Mouse (Mus musculus) kidney, postnatal 36 days (tissue): ENCODE results near the gene Pcca.
A peak's percentile ranks its signal among the peaks of the same experiment; 100 is the strongest.

Experiments used
- DNase-seq, 2 experiments: peaks; one replicate each; pipeline ENCODE4 v3.0.0; 2021 to 2022; ENCODE audit warnings: mixed read lengths in 2 of 2

Pcca gene

DNA sequence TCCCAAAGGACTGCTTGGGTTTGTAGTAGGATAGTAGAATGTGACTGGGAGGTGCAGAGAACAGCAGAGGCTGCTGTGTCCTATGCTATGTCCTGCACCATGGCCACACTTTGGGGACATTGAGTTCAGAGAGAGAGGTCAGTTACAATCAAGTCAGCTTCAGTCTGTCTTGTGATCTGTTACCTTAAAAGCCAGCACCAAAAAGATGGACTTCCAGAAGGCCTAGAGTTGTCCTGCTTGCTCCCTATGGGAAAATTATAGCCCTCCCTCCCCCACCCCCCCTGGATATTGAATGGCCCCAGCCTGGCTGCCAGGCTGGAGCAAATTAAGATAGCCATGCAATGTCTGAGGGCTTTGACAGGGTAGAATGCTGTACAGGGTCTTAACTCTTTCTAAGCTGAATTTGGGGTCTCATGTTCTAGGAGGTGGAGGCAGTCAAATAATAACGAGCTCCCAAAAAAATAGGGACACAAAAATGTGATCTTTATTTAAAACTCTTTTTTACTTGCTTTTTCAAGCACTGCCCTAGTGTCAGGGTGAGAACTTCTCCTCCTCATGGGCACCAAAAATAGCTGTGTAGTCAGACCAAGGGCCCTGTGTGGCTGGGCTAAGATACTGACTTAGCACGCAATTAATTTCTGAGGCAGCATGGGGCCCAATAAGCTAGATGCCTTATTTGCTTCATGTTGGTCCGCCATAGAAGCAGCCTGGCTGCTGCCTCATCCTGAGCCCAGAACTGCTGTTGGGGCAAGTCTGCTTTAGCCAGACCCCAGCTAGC, 353.8 kb downstream of the Pcca start:
- DNase-seq: no peak

GRCm38 (mm10) chr14:122888480-122888872, 354.4 kb downstream of the Pcca start:
- no peak for DNase-seq

DNA sequence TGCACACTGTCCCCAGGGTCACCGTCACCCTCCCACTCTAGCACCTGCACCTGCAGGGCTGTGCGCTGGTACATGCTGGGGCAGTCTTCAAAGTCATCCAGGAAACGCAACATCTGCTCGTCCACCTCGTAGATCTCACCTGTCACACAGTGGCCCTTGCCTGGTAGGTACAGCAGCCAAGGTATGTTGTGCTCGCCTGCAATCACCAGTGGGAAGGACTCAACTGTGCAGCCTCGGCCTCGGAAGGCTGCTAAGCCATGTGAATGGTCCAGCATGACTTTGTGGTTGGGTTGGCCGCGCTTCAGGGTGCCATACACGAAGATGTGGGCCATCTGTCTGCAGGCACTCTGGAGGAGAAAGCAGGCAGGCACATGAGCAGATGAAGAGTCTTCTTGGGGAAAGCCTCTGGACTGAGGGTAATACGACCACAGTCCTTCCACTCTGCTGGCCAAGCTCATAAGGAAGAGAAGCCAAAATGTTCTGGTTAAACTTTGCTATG, 357.4 kb downstream of the Pcca start:
- no peak for DNase-seq

GRCm38 (mm10) chr14:122896106-122896505, 362.0 kb downstream of the Pcca start:
- no peak for DNase-seq

DNA sequence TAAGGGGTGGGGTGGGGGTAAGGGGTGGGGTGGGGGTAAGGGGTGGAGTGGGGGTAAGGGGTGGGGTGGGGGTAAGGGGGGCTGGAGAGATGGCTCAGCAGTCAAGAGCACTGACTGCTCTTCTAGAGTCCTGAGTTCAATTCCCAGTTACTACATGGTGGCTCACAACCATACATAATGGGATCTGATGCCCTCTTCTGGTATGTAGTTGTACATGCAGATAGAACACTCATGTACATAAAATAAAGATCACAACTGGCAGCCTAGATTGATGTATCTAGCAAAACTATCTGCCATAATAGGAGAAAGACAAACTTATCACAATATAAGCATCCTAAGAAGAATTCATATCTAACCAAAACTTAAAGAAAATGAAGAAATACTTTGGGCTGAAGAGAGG, 364.4 kb downstream of the Pcca start:
- no peak for DNase-seq

DNA sequence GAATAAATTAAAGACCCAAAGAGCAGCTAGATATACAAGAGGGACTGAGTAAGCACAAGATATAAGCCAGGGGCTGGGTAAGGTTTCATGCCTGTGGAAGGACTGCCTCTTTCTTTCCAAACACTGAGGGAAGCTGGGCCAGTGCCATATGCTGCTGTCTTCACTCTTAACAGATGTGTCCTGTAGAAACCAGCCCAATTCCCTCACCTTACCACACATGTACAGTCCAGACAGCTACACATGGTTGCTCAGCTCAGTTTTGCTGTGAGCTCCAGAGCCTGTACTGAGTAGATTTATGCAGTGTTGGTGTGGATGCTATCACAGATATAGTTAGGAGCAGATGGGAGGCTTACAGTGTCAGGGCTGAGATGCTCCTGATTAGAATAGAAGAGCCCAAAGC, 366.6 kb downstream of the Pcca start:
- DNase-seq: peak; percentile 23 to 34

DNA sequence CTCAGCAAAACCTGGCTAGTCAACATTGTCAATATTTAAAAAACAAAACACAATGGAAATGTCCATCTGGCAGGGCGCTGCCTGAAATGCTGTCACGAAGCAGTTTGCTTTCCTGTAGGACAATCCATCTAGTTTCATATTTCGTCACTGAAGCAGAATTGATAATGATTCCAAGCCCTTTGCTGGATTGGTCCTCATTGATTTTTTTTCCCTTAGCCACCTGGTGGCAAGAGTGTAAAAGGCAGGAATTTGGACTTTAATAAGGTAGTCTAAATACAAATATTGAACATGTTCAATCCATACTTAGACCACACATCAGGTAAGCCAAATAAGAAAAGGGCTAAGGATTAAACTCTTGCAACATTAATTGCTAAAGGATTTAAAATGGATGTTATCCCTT, 367.1 kb downstream of the Pcca start:
- no peak for DNase-seq

- peak in 1 of 2 experiments; percentile 13 for DNase-seq
These were observed 367.6 kb downstream of the Pcca start for GRCm38 (mm10) chr14:122901715-122902114.

- peak; percentile 95 to 96 for DNase-seq
These were observed 368.0 kb downstream of the Pcca start for GRCm38 (mm10) chr14:122902136-122902535.

- peak; percentile 93 to 94 for DNase-seq
These were observed 368.8 kb downstream of the Pcca start for GRCm38 (mm10) chr14:122902884-122903283.

GRCm38 (mm10) chr14:122903923-122904351, 369.8 kb downstream of the Pcca start:
- peak; percentile 45 to 84 for DNase-seq

GRCm38 (mm10) chr14:122905007-122905406, 370.9 kb downstream of the Pcca start:
- peak in 1 of 2 experiments; percentile 20 for DNase-seq

- no peak for DNase-seq
These were observed 374.0 kb downstream of the Pcca start for GRCm38 (mm10) chr14:122908075-122908474.

DNA sequence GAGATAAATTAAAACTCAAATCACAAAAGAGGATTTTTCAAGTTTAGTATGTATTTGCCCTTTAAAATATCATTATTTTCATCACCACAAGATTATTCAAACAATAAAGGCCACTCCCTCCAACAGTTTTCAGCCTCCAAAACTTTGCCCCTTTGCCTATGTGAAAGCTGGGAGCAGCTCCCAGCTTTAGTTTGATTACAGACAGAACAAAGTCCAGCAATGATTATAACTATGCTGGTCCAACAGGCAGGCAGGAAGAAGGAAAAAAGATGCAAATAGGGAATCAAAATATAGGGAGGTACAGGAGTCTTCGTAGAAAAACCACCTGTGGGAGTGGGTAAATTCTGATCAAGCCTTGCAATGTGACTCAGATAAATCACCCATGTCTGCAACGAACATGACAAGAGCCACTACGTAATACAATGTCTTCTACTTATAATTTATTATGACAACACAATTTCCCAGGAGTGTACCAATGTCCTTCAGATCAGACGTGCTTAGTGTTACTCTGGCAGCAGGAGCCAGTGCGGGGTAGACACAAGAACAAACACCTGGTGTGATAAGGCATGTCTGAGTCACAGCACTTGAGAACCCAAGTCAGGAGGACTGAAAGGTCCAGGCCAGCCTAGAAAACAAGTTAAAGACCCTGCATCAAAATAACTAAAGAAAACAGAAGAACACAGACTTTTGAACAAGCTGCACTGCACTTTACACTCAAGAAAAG, 375.4 kb downstream of the Pcca start:
- DNase-seq: no peak

- DNase-seq: no peak
These were observed 377.1 kb downstream of the Pcca start for GRCm38 (mm10) chr14:122911265-122911664.

DNA sequence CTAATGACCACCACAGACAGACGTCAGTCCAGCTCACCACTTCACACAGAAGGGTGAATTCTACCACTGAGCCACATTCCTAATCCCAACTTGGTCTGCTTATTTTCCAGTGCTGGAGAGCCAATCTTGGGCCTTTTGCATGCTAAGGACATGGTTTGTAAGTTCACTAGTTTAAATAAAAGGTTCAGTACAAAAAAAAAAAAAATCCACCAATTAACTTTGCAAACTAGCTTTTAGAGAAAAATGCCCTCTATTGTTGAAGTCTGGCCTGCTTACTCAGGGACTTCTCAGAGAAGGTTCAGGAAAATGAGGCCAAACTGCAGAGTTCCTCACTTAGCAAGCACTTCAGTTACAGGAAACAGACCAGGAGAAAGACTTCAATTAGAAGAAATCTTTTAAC, 378.0 kb downstream of the Pcca start:
- DNase-seq: peak in 1 of 2 experiments; percentile 21

- peak; percentile 83 to 90 for DNase-seq
These were observed 378.8 kb downstream of the Pcca start for GRCm38 (mm10) chr14:122912812-122913498.

GRCm38 (mm10) chr14:122913657-122914056, 379.5 kb downstream of the Pcca start, which contains the start of gene Ggact:
TSS of gene Ggact (minus strand) at chr14:122913757.
- DNase-seq: no peak

DNA sequence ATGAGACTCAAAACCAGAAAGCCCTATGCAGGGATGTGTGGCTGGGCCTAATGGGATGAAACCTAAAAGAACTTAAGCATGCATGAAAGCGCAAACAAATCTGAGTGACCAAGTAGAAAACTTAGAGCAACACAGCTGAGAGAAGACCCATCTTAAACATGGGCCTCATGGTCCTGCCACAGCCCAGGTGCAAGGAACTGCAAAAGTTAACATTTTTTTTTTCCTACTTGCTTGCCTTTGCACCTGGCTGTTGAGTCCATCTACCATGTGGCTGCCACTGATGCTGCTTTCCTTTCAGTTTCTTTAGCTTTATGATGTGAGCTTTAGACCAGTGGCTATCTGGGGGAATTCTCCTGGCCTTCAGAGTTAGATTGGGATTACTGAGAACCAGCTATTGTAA, 383.6 kb downstream of the Pcca start:
- no peak for DNase-seq

- no peak for DNase-seq
These were observed 385.9 kb downstream of the Pcca start for GRCm38 (mm10) chr14:122920011-122920410.

DNA sequence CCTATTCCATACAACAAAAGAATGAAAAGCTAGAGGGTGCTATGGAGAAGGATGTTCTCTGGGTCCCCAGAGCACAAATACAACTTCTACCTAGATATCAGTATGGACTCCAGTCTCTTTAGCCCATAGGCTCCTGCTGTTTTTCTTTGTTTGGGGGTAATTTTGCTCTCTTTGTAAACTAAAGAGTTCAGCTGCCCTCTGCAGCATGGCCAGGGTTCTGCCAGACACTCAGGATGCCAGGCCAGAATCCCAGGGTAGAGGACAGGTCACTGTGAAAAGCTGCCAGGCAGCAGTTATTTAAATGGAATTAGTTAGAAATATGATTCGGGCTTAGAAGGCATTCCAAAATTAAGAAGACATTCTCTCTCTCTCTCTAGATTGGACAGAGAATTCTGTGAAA, 402.3 kb downstream of the Pcca start:
- DNase-seq: no peak
